Mouse (Mus musculus): ENCODE measurements around the gene Olfr74. TPM values are rescaled to one million over a fixed set of nuclear protein-coding genes. Genes with fewer than 3 reads are reported as not detected.

Olfr74 gene
- not detected in 2 replicates for polyA plus RNA-seq (2012; rRNA removed; ENCODE audit: low replicate concordance)

GRCm38 (mm10) chr2:87974563-87974962, at the start of gene Olfr74:
Olfr74 (minus strand) TSS chr2:87974663.

GRCm38 (mm10) chr2:88022474-88022873, 48.0 kb upstream of the Olfr74 start, which contains the start of gene Olfr1161:
Olfr1161 (plus strand) TSS chr2:88022774.

DNA sequence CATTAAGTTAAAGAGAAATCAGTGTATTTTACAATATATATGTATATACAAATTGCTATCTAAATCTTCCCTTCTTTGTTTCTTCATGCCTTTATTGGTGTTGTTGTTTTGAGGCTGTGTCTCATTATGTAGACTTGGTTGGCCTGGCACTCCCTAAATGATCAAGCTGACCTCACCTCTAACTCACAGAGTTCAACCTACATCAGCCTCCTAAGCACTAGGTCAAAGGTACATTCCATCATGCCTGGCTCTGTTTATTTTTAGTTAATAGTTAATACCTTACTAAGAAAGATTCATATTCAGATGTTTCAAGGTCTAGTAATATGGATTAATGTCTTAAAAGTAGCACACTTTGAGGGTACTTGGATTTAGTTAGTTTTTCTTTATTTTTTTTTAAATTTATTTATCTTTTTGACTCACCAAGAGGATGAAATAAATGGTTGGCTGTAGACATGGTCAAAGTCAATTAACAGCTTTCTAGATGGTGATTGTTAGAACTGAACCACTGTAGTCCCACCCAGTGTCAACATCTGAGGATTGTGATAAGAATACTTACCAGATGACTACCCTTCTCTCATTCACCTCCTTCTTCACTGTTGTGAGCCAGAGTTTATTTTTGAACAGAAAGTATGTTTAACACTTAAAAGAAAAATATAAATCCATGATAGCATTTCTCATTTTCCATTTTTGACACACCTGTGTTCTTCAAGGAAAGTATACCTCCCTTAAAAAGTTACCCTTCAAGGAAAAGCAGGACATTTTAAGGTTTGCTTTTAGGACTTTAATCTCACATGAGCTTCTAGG, 33.3 kb upstream of the Olfr74 start, which contains the start of gene Olfr1160:
TSS of gene Olfr1160 (minus strand) at position 754 of the 804 bp plus-strand sequence.

DNA sequence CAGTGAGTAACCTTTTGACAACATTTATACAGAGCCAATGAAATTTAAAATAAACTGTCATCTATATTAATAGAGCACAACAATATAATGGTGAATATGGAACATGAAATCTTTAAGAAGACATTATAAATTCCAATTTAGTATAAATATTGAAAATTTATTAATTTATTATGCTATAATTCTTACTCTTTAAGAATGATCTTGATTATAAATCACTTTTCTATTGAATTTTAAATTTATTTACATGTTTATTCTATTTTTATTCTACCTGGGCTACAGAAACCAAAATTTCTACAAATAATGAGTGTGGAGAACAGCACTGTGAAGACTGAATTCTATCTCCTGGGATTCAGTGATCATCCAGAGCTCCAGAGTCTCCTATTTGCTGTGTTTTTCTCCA, 15.3 kb upstream of the Olfr74 start, which contains the start of gene Olfr1158:
TSS of gene Olfr1158 (plus strand) at position 301 of the 400 bp plus-strand sequence.

GRCm38 (mm10) chr2:87968199-87968598, 6.3 kb downstream of the Olfr74 start, which contains the start of gene Olfr1157:
Olfr1157 (minus strand) TSS chr2:87968299.

GRCm38 (mm10) chr2:87953000-87953399, 21.5 kb downstream of the Olfr74 start, which contains the start of gene Olfr1156:
Olfr1156 (minus strand) TSS chr2:87953100.

DNA sequence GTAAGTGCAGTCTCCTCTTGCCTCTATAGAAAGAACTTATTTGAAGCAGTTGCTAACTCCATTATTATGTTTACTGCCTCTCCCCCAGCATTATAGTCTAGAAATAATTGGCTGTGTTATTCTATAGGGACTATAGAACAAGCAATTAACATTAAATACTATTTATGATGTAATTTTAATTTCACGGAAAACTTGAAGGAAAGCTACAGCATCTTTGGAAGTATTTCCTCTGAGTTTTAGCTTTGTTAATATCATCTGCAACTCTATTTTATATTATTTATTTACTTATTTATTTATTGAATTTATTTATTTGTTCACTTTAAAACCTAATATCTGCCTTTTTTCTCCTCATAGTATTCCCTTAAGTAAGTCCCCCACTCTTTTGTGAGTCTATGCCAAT, 29.4 kb downstream of the Olfr74 start, which contains the start of gene Olfr1155:
TSS of gene Olfr1155 (minus strand) at position 101 of the 400 bp plus-strand sequence.

Other genes with a start within 250 kb of the Olfr74 start
- gene Olfr1138, start 234.7 kb downstream of the Olfr74 start, polyA plus RNA-seq (2012; rRNA removed; ENCODE audit: low replicate concordance), result not detected in 2 replicates
- not detected in 2 replicates for gene Olfr1140, start 230.9 kb downstream of the Olfr74 start, polyA plus RNA-seq (2012; rRNA removed; ENCODE audit: low replicate concordance)
- gene Olfr1141, start 220.7 kb downstream of the Olfr74 start, polyA plus RNA-seq (2012; rRNA removed; ENCODE audit: low replicate concordance), result not detected in 2 replicates
- gene Olfr152, start 195.2 kb downstream of the Olfr74 start, polyA plus RNA-seq (2012; rRNA removed; ENCODE audit: low replicate concordance), result not detected in 2 replicates
- gene Olfr1143, start 174.1 kb downstream of the Olfr74 start, polyA plus RNA-seq (2012; rRNA removed; ENCODE audit: low replicate concordance), result not detected in 2 replicates
- not detected in 2 replicates for gene Olfr1145, start 164.8 kb downstream of the Olfr74 start, polyA plus RNA-seq (2012; rRNA removed; ENCODE audit: low replicate concordance)
- not detected in 2 replicates for gene Olfr1148, start 144.1 kb downstream of the Olfr74 start, polyA plus RNA-seq (2012; rRNA removed; ENCODE audit: low replicate concordance)
- gene Olfr1150-ps1, start 130.7 kb downstream of the Olfr74 start, polyA plus RNA-seq (2012; rRNA removed; ENCODE audit: low replicate concordance), result not detected in 2 replicates
- gene Olfr1151, start 118.8 kb downstream of the Olfr74 start, polyA plus RNA-seq (2012; rRNA removed; ENCODE audit: low replicate concordance), result not detected in 2 replicates
- gene Olfr1152, start 108.2 kb downstream of the Olfr74 start, polyA plus RNA-seq (2012; rRNA removed; ENCODE audit: low replicate concordance), result not detected in 2 replicates
- not detected in 2 replicates for gene Olfr1153, start 79.7 kb downstream of the Olfr74 start, polyA plus RNA-seq (2012; rRNA removed; ENCODE audit: low replicate concordance)
- gene Olfr1154, start 69.5 kb downstream of the Olfr74 start, polyA plus RNA-seq (2012; rRNA removed; ENCODE audit: low replicate concordance), result not detected in 2 replicates
- not detected in 2 replicates for gene Olfr1155, start 29.5 kb downstream of the Olfr74 start, polyA plus RNA-seq (2012; rRNA removed; ENCODE audit: low replicate concordance)
- not detected in 2 replicates for gene Olfr1156, start 21.6 kb downstream of the Olfr74 start, polyA plus RNA-seq (2012; rRNA removed; ENCODE audit: low replicate concordance)
- gene Olfr1157, start 6.4 kb downstream of the Olfr74 start, polyA plus RNA-seq (2012; rRNA removed; ENCODE audit: low replicate concordance), result not detected in 2 replicates
- not detected in 2 replicates for gene Olfr1158, start 15.4 kb upstream of the Olfr74 start, polyA plus RNA-seq (2012; rRNA removed; ENCODE audit: low replicate concordance)
- gene Olfr1160, start 33.6 kb upstream of the Olfr74 start, polyA plus RNA-seq (2012; rRNA removed; ENCODE audit: low replicate concordance), result not detected in 2 replicates
- not detected in 2 replicates for gene Olfr1161, start 48.1 kb upstream of the Olfr74 start, polyA plus RNA-seq (2012; rRNA removed; ENCODE audit: low replicate concordance)
- not detected in 2 replicates for gene Olfr73, start 63.0 kb upstream of the Olfr74 start, polyA plus RNA-seq (2012; rRNA removed; ENCODE audit: low replicate concordance)
- not detected in 2 replicates for gene Olfr1162, start 76.5 kb upstream of the Olfr74 start, polyA plus RNA-seq (2012; rRNA removed; ENCODE audit: low replicate concordance)
- gene Olfr1163, start 97.2 kb upstream of the Olfr74 start, polyA plus RNA-seq (2012; rRNA removed; ENCODE audit: low replicate concordance), result not detected in 2 replicates
- not detected in 2 replicates for gene Olfr1164, start 119.3 kb upstream of the Olfr74 start, polyA plus RNA-seq (2012; rRNA removed; ENCODE audit: low replicate concordance)
- not detected in 2 replicates for gene Olfr1166, start 153.6 kb upstream of the Olfr74 start, polyA plus RNA-seq (2012; rRNA removed; ENCODE audit: low replicate concordance)
- gene Olfr1167, start 180.5 kb upstream of the Olfr74 start, polyA plus RNA-seq (2012; rRNA removed; ENCODE audit: low replicate concordance), result not detected in 2 replicates
- gene Olfr1168, start 207.2 kb upstream of the Olfr74 start, polyA plus RNA-seq (2012; rRNA removed; ENCODE audit: low replicate concordance), result not detected in 2 replicates